Mouse (Mus musculus) embryonic fibroblast, embryonic 13.5 days (primary cell): ENCODE results near the gene Rad51b. TPM values are rescaled to one million over a fixed set of nuclear protein-coding genes. Genes with fewer than 3 reads are reported as not detected.

Experiments
- H3K27ac ChIP-seq: 2 replicates; pipeline ENCODE4 v1.5.1; 2012; ENCODE audit warnings: low read length, control low read depth, inconsistent platforms; ENCODE audit not compliant: insufficient read depth
- H3K4me1 ChIP-seq: 2 replicates; pipeline ENCODE4 v1.6.1; 2011; ENCODE audit warnings: low read length; ENCODE audit not compliant: control insufficient read depth, insufficient read depth
- H3K4me3 ChIP-seq: 2 replicates; pipeline ENCODE4 v1.5.1; 2011; ENCODE audit warnings: mild to moderate bottlenecking, control low read depth, low read length; ENCODE audit not compliant: insufficient read depth
- CTCF ChIP-seq: IDR thresholded peaks from 2 replicates; pipeline ENCODE4 v1.5.1; 2011; ENCODE audit warnings: mild to moderate bottlenecking, control low read depth, low read length, moderate library complexity, borderline replicate concordance; ENCODE audit not compliant: insufficient read depth
- POLR2A ChIP-seq: IDR thresholded peaks from 2 replicates; pipeline ENCODE4 v1.6.1; 2011; ENCODE audit warnings: low read depth, mild to moderate bottlenecking, control low read depth, low read length, moderate library complexity
- polyA plus RNA-seq: library from polyadenylated mRNA; stranded (reverse); fragments of >200 nt; gene quantifications from 2 replicates; pipeline ENCODE4 v1.2.4, GENCODE M21; 2011; ENCODE audit warnings: low read depth; ENCODE audit not compliant: missing spikeins, insufficient read length

The Rad51b gene
- polyA plus RNA-seq, 1 experiment, result 4.0 TPM

DNA sequence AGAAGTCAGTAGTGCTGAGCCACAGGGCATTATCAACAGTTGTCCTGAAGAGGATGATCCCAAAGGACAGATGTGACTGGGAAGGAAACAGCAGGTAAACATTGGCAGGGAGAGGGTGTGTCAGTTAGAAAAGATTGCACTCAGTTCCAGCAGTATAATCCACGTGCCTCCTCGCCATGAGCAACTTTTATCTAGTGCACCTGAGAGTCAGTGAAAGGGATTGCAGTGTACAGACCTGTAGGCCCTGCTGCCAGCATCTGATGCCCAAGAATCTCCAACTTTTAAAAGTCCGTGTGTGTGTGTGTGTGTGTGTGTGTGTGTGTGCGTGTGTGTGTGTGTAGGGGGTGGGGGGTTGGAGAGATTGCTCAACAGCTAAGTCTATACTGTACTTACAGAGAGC lies 195.5 kb downstream of the Rad51b start:
- TF ChIP-seq POLR2A (no peak), CTCF (no peak)
- Histone ChIP-seq H3K27ac (peak overlapping the region; percentile 70; the same call in 1 of the 2 replicates), H3K4me3 (no peak overlapping the region), H3K4me1 (peaks cover 7% of the 10 kb centered on the region)

GRCm38 (mm10) chr12:79493481-79493880 lies 196.4 kb downstream of the Rad51b start:
- TF ChIP-seq POLR2A (no peak), CTCF (no peak)
- Histone ChIP-seq H3K4me1 (peaks cover 6% of the 10 kb centered on the region), H3K4me3 (no peak overlapping the region), H3K27ac (peak overlapping the region; percentile 87)

GRCm38 (mm10) chr12:79498326-79498725 lies 201.2 kb downstream of the Rad51b start:
- no peak overlapping the region for H3K4me3 ChIP-seq
- no peak overlapping the region for H3K27ac ChIP-seq
- H3K4me1 ChIP-seq, result peaks cover 8% of the 10 kb centered on the region
- TF ChIP-seq CTCF (no peak), POLR2A (no peak)

DNA sequence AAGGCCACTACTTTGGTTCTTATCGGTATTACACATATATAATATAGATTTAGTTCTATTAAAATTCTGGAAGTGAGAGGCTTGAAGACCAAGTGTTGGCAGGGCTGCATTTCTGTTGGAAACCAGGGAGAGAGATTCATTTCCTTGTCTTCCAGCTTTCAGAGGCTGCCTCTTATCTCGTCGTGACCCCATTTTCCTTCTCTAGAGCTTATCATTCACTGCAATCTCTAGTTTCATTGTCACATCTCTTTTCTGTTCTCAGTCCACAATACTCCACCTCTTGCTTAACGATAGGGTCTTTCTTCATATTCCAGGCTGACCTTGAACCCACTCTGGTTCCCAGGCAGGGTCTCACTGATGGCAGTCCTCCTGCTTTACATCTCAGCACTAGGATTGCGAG lies 202.7 kb downstream of the Rad51b start:
- TF ChIP-seq CTCF, result no peak
- no peak for TF ChIP-seq POLR2A
- no peak overlapping the region for H3K27ac ChIP-seq
- peaks cover 8% of the 10 kb centered on the region for H3K4me1 ChIP-seq
- no peak overlapping the region for H3K4me3 ChIP-seq

DNA sequence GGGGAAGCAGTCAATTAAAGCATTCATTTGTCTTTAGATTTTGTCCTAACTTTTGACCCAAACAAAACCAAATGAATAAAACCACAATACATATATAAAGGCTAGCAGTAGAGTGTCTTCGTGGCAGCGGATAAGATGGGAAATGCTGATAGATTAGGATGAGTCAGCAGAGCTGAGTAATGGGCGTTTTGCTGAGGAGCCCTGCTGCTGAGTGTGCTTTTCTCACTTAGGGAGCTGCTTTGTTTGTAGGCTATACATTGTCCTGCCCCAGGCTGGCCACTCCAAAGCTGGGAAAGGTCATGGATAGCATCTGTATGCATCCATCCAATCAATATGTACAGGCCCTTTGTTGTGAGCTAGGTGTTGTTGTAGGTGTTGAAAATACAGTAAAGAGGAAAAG lies 204.8 kb downstream of the Rad51b start:
- Histone ChIP-seq H3K4me3 (no peak overlapping the region), H3K4me1 (peaks cover 8% of the 10 kb centered on the region), H3K27ac (peak overlapping the region; percentile 92)

GRCm38 (mm10) chr12:79502862-79503581 lies 205.9 kb downstream of the Rad51b start:
- H3K4me1 ChIP-seq, result peaks cover 8% of the 10 kb centered on the region
- no peak overlapping the region for H3K4me3 ChIP-seq
- peak overlapping the region; percentile 99 for H3K27ac ChIP-seq
- TF ChIP-seq POLR2A (no peak), CTCF (no peak)

More for the DNA sequence above, 204.8 kb downstream of the Rad51b start:
- no peak for TF ChIP-seq CTCF
- TF ChIP-seq POLR2A, result no peak

GRCm38 (mm10) chr12:79503582-79504515 lies 206.8 kb downstream of the Rad51b start:
- no peak overlapping the region for H3K4me3 ChIP-seq
- TF ChIP-seq CTCF, result no peak
- TF ChIP-seq POLR2A, result no peak
- H3K4me1 ChIP-seq, result peaks cover 8% of the 10 kb centered on the region
- peak overlapping the region; percentile 99 for H3K27ac ChIP-seq

DNA sequence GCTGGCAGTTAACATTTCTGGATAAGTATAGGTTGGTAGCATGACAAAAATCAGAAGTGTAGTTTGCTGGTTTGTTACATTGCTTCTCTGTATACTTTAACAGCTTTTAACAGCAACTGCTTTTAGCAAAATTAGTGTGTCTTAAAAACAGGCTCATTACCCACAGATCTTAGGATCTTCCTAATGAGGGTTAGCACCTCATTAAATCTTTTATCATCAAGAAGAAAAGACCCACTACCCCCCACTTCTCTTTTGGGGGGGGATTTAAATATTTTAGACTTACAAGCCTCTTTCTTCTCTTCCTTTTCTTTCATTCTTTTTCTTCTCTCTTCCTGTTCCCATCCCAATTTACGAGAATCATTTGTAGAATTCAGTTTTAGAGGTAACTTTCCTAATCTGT lies 207.6 kb downstream of the Rad51b start:
- TF ChIP-seq POLR2A (no peak), CTCF (no peak)
- Histone ChIP-seq H3K4me3 (no peak overlapping the region), H3K4me1 (peaks cover 8% of the 10 kb centered on the region), H3K27ac (peak overlapping the region; percentile 47)

GRCm38 (mm10) chr12:79506421-79506820 lies 209.3 kb downstream of the Rad51b start:
- no peak for TF ChIP-seq POLR2A
- no peak for TF ChIP-seq CTCF
- Histone ChIP-seq H3K4me3 (no peak overlapping the region), H3K27ac (peak overlapping the region; percentile 51), H3K4me1 (peaks cover 10% of the 10 kb centered on the region)
